Comparison of ENCODE assay signal across 25 mouse cellular contexts in genomic region chr8:76633086-76633485, GRCm38 (mm10).
"Had no signal": no experiment of that assay in that cellular context is flagged by ENCODE, and none has a peak within 500 bp of the region (broad histone marks: within the 10 kb centered on the region; RNA-seq: fewer than 3 reads in every experiment).

No protein-coding gene starts in this region.

- H3K27me3 ChIP-seq: heart, embryonic 13.5 days; heart, embryonic 15.5 days; hindbrain, embryonic 12.5 days; intestine, embryonic 15.5 days; limb, embryonic 13.5 days; limb, embryonic 15.5 days; liver, embryonic 12.5 days had no signal

- H3K4me2 ChIP-seq: heart, embryonic 11.5 days; heart, embryonic 13.5 days; heart, embryonic 15.5 days; hindbrain, embryonic 12.5 days; hindbrain, embryonic 14.5 days; intestine, embryonic 15.5 days; limb, embryonic 13.5 days; limb, embryonic 15.5 days; liver, embryonic 12.5 days had no signal

- H3K36me3 ChIP-seq: heart, embryonic 13.5 days; heart, embryonic 15.5 days; hindbrain, embryonic 12.5 days; intestine, embryonic 15.5 days; limb, embryonic 13.5 days; limb, embryonic 15.5 days; liver, embryonic 12.5 days had no signal

- DNase-seq: gastrocnemius, postnatal 14 days; gastrocnemius, postnatal 36 days; heart, adult 11 months; heart, adult 2 months; heart, postnatal 14 days; heart, postnatal 36 days; kidney, adult 18-20 months; kidney, adult 8-10 months; kidney, postnatal 10 days; kidney, postnatal 25 days; kidney, postnatal 4 days; left cerebral cortex, postnatal 4 days had no signal

- H3K9me3 ChIP-seq: heart, embryonic 13.5 days; heart, embryonic 15.5 days; hindbrain, embryonic 12.5 days; intestine, embryonic 15.5 days; limb, embryonic 13.5 days; limb, embryonic 15.5 days; liver, embryonic 12.5 days had no signal

- ATAC-seq: hindbrain, embryonic 16.5 days; inflammation-experienced regulatory T-cells, adult 6 months; intestine, embryonic 15.5 days; intestine, postnatal 0 days; liver, embryonic 12.5 days had no signal

- H3K4me3 ChIP-seq: heart, adult 2 months; heart, embryonic 13.5 days; heart, embryonic 15.5 days; hindbrain, embryonic 12.5 days; intestine, embryonic 15.5 days; limb, embryonic 13.5 days; limb, embryonic 15.5 days; liver, embryonic 12.5 days had no signal

- H3K27ac ChIP-seq: heart, adult 2 months; heart, embryonic 13.5 days; heart, embryonic 15.5 days; hindbrain, embryonic 12.5 days; hindbrain, embryonic 14.5 days; intestine, embryonic 15.5 days; limb, embryonic 13.5 days; limb, embryonic 15.5 days; liver, embryonic 12.5 days; liver, embryonic 14.5 days had no signal

- H3K4me1 ChIP-seq: heart, embryonic 13.5 days; heart, embryonic 15.5 days; hindbrain, embryonic 12.5 days; intestine, embryonic 15.5 days; limb, embryonic 13.5 days; limb, embryonic 15.5 days; liver, embryonic 12.5 days had no signal

- H3K9ac ChIP-seq: heart, embryonic 13.5 days; heart, embryonic 15.5 days; hindbrain, embryonic 12.5 days; hindbrain, embryonic 14.5 days; intestine, embryonic 15.5 days; limb, embryonic 13.5 days; limb, embryonic 15.5 days; liver, embryonic 12.5 days; liver, embryonic 14.5 days had no signal
